Mouse (Mus musculus) thymus, adult 2 months (tissue): ENCODE data around the gene Kiss1. TPM values are rescaled to one million over a fixed set of nuclear protein-coding genes. Genes with fewer than 3 reads are reported as not detected.
A peak's percentile ranks its signal among the peaks of the same experiment; 100 is the strongest.

Source experiments
- DNase-seq: peaks from one replicate; pipeline ENCODE4 v3.0.0; 2021
- H3K27ac ChIP-seq: fragments of 200-500 bp; 2 replicates; pipeline ENCODE4 v1.5.1; 2012; ENCODE audit warnings: low read length, control low read depth; ENCODE audit not compliant: control insufficient read depth, insufficient read depth
- H3K27me3 ChIP-seq: fragments of 200-500 bp; 2 replicates; pipeline ENCODE4 v1.6.1; 2012; ENCODE audit warnings: mild to moderate bottlenecking, low read length, moderate library complexity, mixed read lengths; ENCODE audit not compliant: control insufficient read depth, insufficient read depth
- H3K36me3 ChIP-seq: fragments of 200-500 bp; 2 replicates; pipeline ENCODE4 v1.6.1; 2012; ENCODE audit warnings: mild to moderate bottlenecking, low read length, moderate library complexity; ENCODE audit not compliant: control insufficient read depth, insufficient read depth
- H3K4me1 ChIP-seq: fragments of 200-500 bp; replicated peaks from 2 replicates; pipeline ENCODE4 v1.6.1; 2012; ENCODE audit warnings: low read length; ENCODE audit not compliant: control insufficient read depth, insufficient read depth
- H3K4me3 ChIP-seq: fragments of 200-500 bp; 2 replicates; pipeline ENCODE4 v1.5.1; 2012; ENCODE audit warnings: mild to moderate bottlenecking, low read length, control low read depth, moderate library complexity; ENCODE audit not compliant: control insufficient read depth, insufficient read depth
- CTCF ChIP-seq: fragments of 200-500 bp; IDR thresholded peaks from 2 replicates; pipeline ENCODE4 v1.5.1; 2012; ENCODE audit warnings: mild to moderate bottlenecking, control low read depth, low read length, moderate library complexity, borderline replicate concordance; ENCODE audit not compliant: control insufficient read depth, poor library complexity, insufficient read depth; ENCODE audit errors: extremely low read depth
- POLR2A ChIP-seq: fragments of 200-500 bp; IDR thresholded peaks from 2 replicates; pipeline ENCODE4 v1.6.1; 2012; ENCODE audit warnings: mild to moderate bottlenecking, low read length, control low read depth, moderate library complexity; ENCODE audit not compliant: control insufficient read depth, poor library complexity, insufficient read depth; ENCODE audit errors: extremely low read depth
- WGBS: fragments of 180-500 bp; shearing (Covaris S2); methylation state at CpG from one replicate; pipeline ENCODE4 v1.1.7; 2018; 5-methylcytosine and 5-hydroxymethylcytosine counted together
- polyA plus RNA-seq: library from polyadenylated mRNA; depleted of rRNA; stranded (reverse); fragments of >200 nt; gene quantifications from 2 replicates; pipeline ENCODE4 v1.2.3, GENCODE M21; 2012

Gene Kiss1
- polyA plus RNA-seq, 1 experiment, result not detected

GRCm38 (mm10) chr1:133302540-133302939 lies 19.1 kb upstream of the Kiss1 start:
- TF ChIP-seq POLR2A, result no peak
- no peak for TF ChIP-seq CTCF
- H3K4me3 ChIP-seq, result no peak overlapping the region
- H3K27ac ChIP-seq, result no peak overlapping the region
- H3K36me3 ChIP-seq, result no peaks in the 10 kb centered on the region
- H3K4me1 ChIP-seq, result no peaks in the 10 kb centered on the region
- no peak for DNase-seq
- no peaks in the 10 kb centered on the region for H3K27me3 ChIP-seq
- WGBS, result 89% methylated on average over 3 of the region's 3 CpGs

DNA sequence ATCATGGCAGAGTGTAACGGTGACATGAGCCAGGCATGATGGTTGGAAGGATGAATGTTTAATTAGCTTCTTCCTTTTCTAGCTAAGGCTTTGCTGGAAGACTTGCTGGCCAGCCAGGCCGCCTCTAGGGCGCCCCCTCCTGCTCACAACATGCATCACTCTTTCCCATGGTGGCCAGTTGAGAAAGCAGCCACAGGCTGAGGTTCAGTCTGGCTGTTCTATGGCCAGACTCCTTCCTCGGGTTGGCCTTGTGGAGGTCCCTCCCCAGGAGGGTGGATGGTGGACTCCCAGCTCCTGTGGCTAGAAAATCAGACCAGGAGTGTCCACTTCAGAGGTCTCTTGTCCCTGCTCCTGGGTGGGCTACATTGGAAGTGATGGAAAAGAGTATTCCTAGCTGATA lies 14.8 kb upstream of the Kiss1 start:
- no peak overlapping the region for H3K27ac ChIP-seq
- H3K27me3 ChIP-seq, result no peaks in the 10 kb centered on the region
- no peak overlapping the region for H3K4me3 ChIP-seq
- H3K4me1 ChIP-seq, result no peaks in the 10 kb centered on the region
- DNase-seq, result peak; percentile 76
- 5% methylated on average over 4 of the region's 4 CpGs for WGBS
- TF ChIP-seq POLR2A, result no peak
- peak; percentile 81 for TF ChIP-seq CTCF
- no peaks in the 10 kb centered on the region for H3K36me3 ChIP-seq

GRCm38 (mm10) chr1:133307318-133307717 lies 14.4 kb upstream of the Kiss1 start:
- Histone ChIP-seq H3K27me3 (no peaks in the 10 kb centered on the region), H3K36me3 (no peaks in the 10 kb centered on the region), H3K27ac (no peak overlapping the region), H3K4me3 (no peak overlapping the region), H3K4me1 (no peaks in the 10 kb centered on the region)
- TF ChIP-seq CTCF, result no peak
- TF ChIP-seq POLR2A, result no peak
- WGBS, result 12% methylated on average over 6 of the region's 6 CpGs
- peak; percentile 32 for DNase-seq

GRCm38 (mm10) chr1:133309652-133310267 lies 11.9 kb upstream of the Kiss1 start, which contains the start of gene Golt1a:
Gene Golt1a (plus strand): TSS chr1:133309800.
- Histone ChIP-seq H3K4me3 (no peak within 1 kb of the TSS), H3K27ac (no peak within 1 kb of the TSS), H3K4me1 (no peaks in the 10 kb centered on the region), H3K36me3 (no peaks in the 10 kb centered on the region), H3K27me3 (no peaks in the 10 kb centered on the region)
- 89% methylated on average over 14 of the region's 14 CpGs for WGBS
- no peak for TF ChIP-seq CTCF
- TF ChIP-seq POLR2A, result no peak
- no peak for DNase-seq

- H3K36me3 ChIP-seq, result no peaks in the 10 kb centered on the region
- no peaks in the 10 kb centered on the region for H3K4me1 ChIP-seq
- no peak for TF ChIP-seq POLR2A
- TF ChIP-seq CTCF, result no peak
- DNase-seq, result no peak
- H3K27ac ChIP-seq, result no peak overlapping the region
- 70% methylated on average over 4 of the region's 4 CpGs for WGBS
- no peak overlapping the region for H3K4me3 ChIP-seq
- H3K27me3 ChIP-seq, result no peaks in the 10 kb centered on the region
These were observed 10.4 kb upstream of the Kiss1 start for GRCm38 (mm10) chr1:133311240-133311639.

- no peak for TF ChIP-seq CTCF
- TF ChIP-seq POLR2A, result no peak
- DNase-seq, result no peak
- no peaks in the 10 kb centered on the region for H3K4me1 ChIP-seq
- no peak overlapping the region for H3K27ac ChIP-seq
- H3K4me3 ChIP-seq, result no peak overlapping the region
- H3K36me3 ChIP-seq, result no peaks in the 10 kb centered on the region
- 79% methylated on average over 10 of the region's 10 CpGs for WGBS
- H3K27me3 ChIP-seq, result no peaks in the 10 kb centered on the region
These were observed 9.7 kb upstream of the Kiss1 start for GRCm38 (mm10) chr1:133311946-133312345.

DNA sequence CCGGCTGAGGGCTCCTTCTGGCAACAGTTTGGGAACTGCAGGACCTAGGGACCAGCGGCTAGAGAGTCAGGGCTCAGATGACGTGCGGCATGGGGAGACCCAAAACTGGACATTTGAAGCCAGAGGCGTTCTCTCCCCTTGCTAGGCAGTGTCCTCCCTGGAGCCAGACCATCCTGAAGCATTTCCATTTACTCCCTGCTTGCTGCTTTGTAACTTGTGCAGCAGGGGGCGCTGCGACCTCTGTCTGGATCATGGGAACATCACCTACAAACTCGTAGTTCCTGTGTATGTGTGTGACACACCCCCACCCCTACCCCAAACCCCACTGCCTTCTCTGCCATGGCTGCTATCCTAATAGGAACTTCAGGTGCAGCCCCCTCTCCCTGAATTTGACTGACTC lies 7.3 kb upstream of the Kiss1 start:
- no peaks in the 10 kb centered on the region for H3K36me3 ChIP-seq
- H3K27ac ChIP-seq, result no peak overlapping the region
- H3K27me3 ChIP-seq, result no peaks in the 10 kb centered on the region
- H3K4me1 ChIP-seq, result no peaks in the 10 kb centered on the region
- DNase-seq, result peak; percentile 55
- 39% methylated on average over 8 of the region's 8 CpGs for WGBS
- no peak overlapping the region for H3K4me3 ChIP-seq
- TF ChIP-seq POLR2A (no peak), CTCF (peak; percentile 71; the same call in 1 of the 2 replicates)
